Mouse (Mus musculus): ENCODE results near the gene Nup210l.

DNA sequence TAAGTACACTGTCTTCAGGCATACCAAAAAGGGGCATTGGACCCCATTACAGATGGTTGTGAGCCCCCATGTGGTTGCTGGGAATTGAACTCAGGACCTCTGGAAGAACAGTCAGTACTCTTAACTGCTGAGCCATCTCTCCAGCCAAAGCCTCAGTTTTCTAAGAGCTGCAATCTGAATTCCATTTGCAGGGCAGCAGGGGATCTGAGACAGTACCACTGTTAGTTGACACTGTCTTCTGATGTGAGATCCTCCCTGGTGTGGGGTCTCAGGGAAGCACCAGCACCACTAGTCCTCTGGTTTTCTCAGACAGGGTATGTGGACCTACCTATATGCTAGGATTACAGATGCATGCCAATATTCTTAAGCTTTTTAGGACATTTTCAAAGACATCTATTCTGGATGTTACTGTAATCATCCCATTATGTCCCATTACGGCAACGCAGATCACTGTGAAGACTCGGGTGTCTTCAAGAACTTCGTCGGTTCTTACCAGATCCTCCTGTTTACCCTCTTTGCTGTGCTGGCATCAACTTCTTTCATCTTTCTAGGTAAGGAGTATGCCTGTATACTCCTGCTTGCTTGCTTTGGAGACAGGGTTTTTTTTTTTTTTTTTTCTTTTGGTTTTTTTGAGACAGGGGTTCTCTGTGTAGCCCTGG, 106.1 kb downstream of the Nup210l start:
- TF ChIP-seq POLR2A (IDR thresholded peaks at IDR 0.05; ENCODE audit: insufficient read length, low read depth), result no peak
- no peak for TF ChIP-seq MAX (IDR thresholded peaks at IDR 0.05; ENCODE audit: low read depth)
- no peak for TF ChIP-seq CEBPB (IDR thresholded peaks at IDR 0.05; ENCODE audit: insufficient read depth, poor library complexity, severe bottlenecking)
- no peak for TF ChIP-seq POLR2AphosphoS2 (IDR thresholded peaks at IDR 0.05; ENCODE audit: insufficient read length, low read depth)

Data from myocyte (in vitro differentiated cells).